Mouse (Mus musculus): ENCODE results near the gene Abcc10. TPM values are rescaled to one million over a fixed set of nuclear protein-coding genes. Genes with fewer than 3 reads are reported as not detected.

Gene Abcc10
- polyA plus RNA-seq, 1 experiment from 2014 or later, result 7.6 TPM

DNA sequence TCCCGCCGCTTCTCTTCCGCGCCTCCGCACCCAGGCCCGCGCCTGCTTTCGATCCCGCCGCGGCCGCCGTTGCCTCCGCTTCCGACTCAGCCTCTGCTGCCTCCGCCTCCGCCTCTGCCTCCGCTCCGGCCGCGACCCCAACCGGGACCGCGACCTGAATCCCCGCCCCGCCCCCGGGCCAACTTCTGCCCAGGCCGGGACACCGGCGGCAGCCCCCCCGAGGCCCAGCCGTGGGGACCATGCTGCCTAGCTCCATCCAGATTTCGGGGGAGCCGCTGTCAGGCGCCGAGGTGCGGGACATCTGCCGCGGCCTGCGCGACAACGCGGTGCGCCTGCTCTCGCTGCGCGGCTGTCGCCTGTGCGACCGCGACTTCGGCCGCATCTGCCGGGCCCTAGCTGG, 74.0 kb downstream of the Abcc10 start:
- H3K4me1 ChIP-seq, result peaks cover 13% of the 10 kb centered on the region
- no peak for ATAC-seq (ENCODE audit: insufficient number of reproducible peaks, insufficient read depth, low FRiP score, low TSS enrichment)
- under 1% methylated on average over 39 of the region's 54 CpGs for WGBS
- 0 out of 2 replicates have a peak, but pooled peaks cover 6% of the 10 kb centered on the region for H3K9me3 ChIP-seq
- H3K4me2 ChIP-seq (replicated peaks), result peak overlapping the region; percentile 100
- peaks cover 24% of the 10 kb centered on the region for H3K27me3 ChIP-seq
- peak overlapping the region; percentile 71 for H3K4me3 ChIP-seq
- H3K36me3 ChIP-seq, result peaks cover 56% of the 10 kb centered on the region
- H3K27ac ChIP-seq, result no peak overlapping the region
- H3K9ac ChIP-seq, result peak overlapping the region; percentile 65

GRCm38 (mm10) chr17:46253452-46254084, 74.6 kb downstream of the Abcc10 start, which contains the start of gene Lrrc73:
Gene Lrrc73, plus strand, starts transcription at chr17:46253531.
- ATAC-seq (ENCODE audit: insufficient number of reproducible peaks, insufficient read depth, low FRiP score, low TSS enrichment), result peak; percentile 69
- Histone ChIP-seq H3K4me2 (replicated peaks) (peak within 1 kb of the TSS; percentile 100), H3K27ac (no peak within 1 kb of the TSS), H3K9me3 (0 out of 2 replicates have a peak, but pooled peaks cover 6% of the 10 kb centered on the region), H3K9ac (peak within 1 kb of the TSS; percentile 65), H3K36me3 (peaks cover 51% of the 10 kb centered on the region), H3K4me3 (peak within 1 kb of the TSS; percentile 71), H3K4me1 (peaks cover 18% of the 10 kb centered on the region), H3K27me3 (peaks cover 24% of the 10 kb centered on the region)
- 2% methylated on average over 48 of the region's 48 CpGs for WGBS

Other genes starting within 250 kb of the Abcc10 start
- 136 and 138 TPM in 2 replicates for gene Mrps18a, start 217.4 kb downstream of the Abcc10 start, polyA plus RNA-seq (2016; fragmentation: Nextera tagmentation; extraction: Ambion mirVana)
- gene Rsph9, start 184.1 kb downstream of the Abcc10 start, polyA plus RNA-seq (2016; fragmentation: Nextera tagmentation; extraction: Ambion mirVana), result 11.7 and 12.2 TPM in 2 replicates
- 33.0 and 33.7 TPM in 2 replicates for gene Mad2l1bp, start 174.8 kb downstream of the Abcc10 start, polyA plus RNA-seq (2016; fragmentation: Nextera tagmentation; extraction: Ambion mirVana)
- 48.8 and 50.2 TPM in 2 replicates for gene Gtpbp2, start 167.3 kb downstream of the Abcc10 start, polyA plus RNA-seq (2016; fragmentation: Nextera tagmentation; extraction: Ambion mirVana)
- gene Polh, start 125.7 kb downstream of the Abcc10 start, polyA plus RNA-seq (2016; fragmentation: Nextera tagmentation; extraction: Ambion mirVana), result 16.3 and 16.6 TPM in 2 replicates
- gene Xpo5, start 125.6 kb downstream of the Abcc10 start, polyA plus RNA-seq (2016; fragmentation: Nextera tagmentation; extraction: Ambion mirVana), result 56.3 and 57.3 TPM in 2 replicates
- 100 and 102 TPM in 2 replicates for gene Polr1c, start 80.3 kb downstream of the Abcc10 start, polyA plus RNA-seq (2016; fragmentation: Nextera tagmentation; extraction: Ambion mirVana)
- 82.5 and 86.2 TPM in 2 replicates for gene Yipf3, start 80.3 kb downstream of the Abcc10 start, polyA plus RNA-seq (2016; fragmentation: Nextera tagmentation; extraction: Ambion mirVana)
- gene Lrrc73, start 74.8 kb downstream of the Abcc10 start, polyA plus RNA-seq (2016; fragmentation: Nextera tagmentation; extraction: Ambion mirVana), result 1.2 and 1.4 TPM in 2 replicates
- gene Tjap1, start 45.3 kb downstream of the Abcc10 start, polyA plus RNA-seq (2016; fragmentation: Nextera tagmentation; extraction: Ambion mirVana), result 64.0 and 66.4 TPM in 2 replicates
- gene Dlk2, start 30.9 kb downstream of the Abcc10 start, polyA plus RNA-seq (2016; fragmentation: Nextera tagmentation; extraction: Ambion mirVana), result 4.5 and 5.5 TPM in 2 replicates
- 16.9 and 18.2 TPM in 2 replicates for gene Zfp318, start 55.4 kb upstream of the Abcc10 start, polyA plus RNA-seq (2016; fragmentation: Nextera tagmentation; extraction: Ambion mirVana)
- gene Crip3, start 100.6 kb upstream of the Abcc10 start, polyA plus RNA-seq (2016; fragmentation: Nextera tagmentation; extraction: Ambion mirVana), result 1.0 and 1.2 TPM in 2 replicates
- gene Slc22a7, start 110.1 kb upstream of the Abcc10 start, polyA plus RNA-seq (2016; fragmentation: Nextera tagmentation; extraction: Ambion mirVana), result not detected in 2 replicates
- 0.88 and 1.3 TPM in 2 replicates for gene Ttbk1, start 159.3 kb upstream of the Abcc10 start, polyA plus RNA-seq (2016; fragmentation: Nextera tagmentation; extraction: Ambion mirVana)
- gene Dnph1, start 168.4 kb upstream of the Abcc10 start, polyA plus RNA-seq (2016; fragmentation: Nextera tagmentation; extraction: Ambion mirVana), result 58.2 and 63.4 TPM in 2 replicates
- gene Cul9, start 218.0 kb upstream of the Abcc10 start, polyA plus RNA-seq (2016; fragmentation: Nextera tagmentation; extraction: Ambion mirVana), result 12.4 and 13.4 TPM in 2 replicates
- gene Srf, start 227.8 kb upstream of the Abcc10 start, polyA plus RNA-seq (2016; fragmentation: Nextera tagmentation; extraction: Ambion mirVana), result 10.5 and 12.0 TPM in 2 replicates